Mouse (Mus musculus) hindbrain, postnatal 0 days (tissue): ENCODE measurements around the gene Ptprh. TPM values are rescaled to one million over a fixed set of nuclear protein-coding genes. Genes with fewer than 3 reads are reported as not detected.

Source experiments
- ATAC-seq: fragments of 200-750 bp; cut with Nextera tagmentation; 2 replicates; pipeline ENCODE4 v1.8.0; 2017; ENCODE audit warnings: mild to moderate bottlenecking, moderate TSS enrichment, moderate library complexity
- DNase-seq: peaks from one replicate; pipeline ENCODE4 v3.0.0-alpha.2; 2015; ENCODE audit warnings: low spot score
- H3K27ac ChIP-seq: fragments of 300-500 bp; sonication (generic); 2 replicates; pipeline ENCODE4 v1.5.1; 2014; ENCODE audit warnings: mild to moderate bottlenecking
- H3K27me3 ChIP-seq: fragments of 300-500 bp; sonication (generic); 2 replicates; pipeline ENCODE4 v1.6.1; 2014; ENCODE audit warnings: low read length, mixed read lengths; ENCODE audit not compliant: insufficient read depth
- H3K36me3 ChIP-seq: fragments of 300-500 bp; sonication (generic); 2 replicates; pipeline ENCODE4 v1.6.1; 2014; ENCODE audit warnings: low read length, mixed read lengths; ENCODE audit not compliant: insufficient read depth
- H3K4me1 ChIP-seq: fragments of 300-500 bp; sonication (generic); 2 replicates; pipeline ENCODE4 v1.6.1; 2014; ENCODE audit warnings: antibody characterized with exemption, low read length, mixed read lengths; ENCODE audit not compliant: insufficient read depth
- H3K4me2 ChIP-seq: fragments of 300-500 bp; sonication (generic); 2 replicates; pipeline ENCODE4 v1.6.1; 2014; ENCODE audit warnings: low read depth, mild to moderate bottlenecking, low read length, moderate library complexity, mixed read lengths
- H3K4me3 ChIP-seq: fragments of 300-500 bp; sonication (generic); 2 replicates; pipeline ENCODE4 v1.5.1; 2014; ENCODE audit warnings: low read length
- H3K9ac ChIP-seq: fragments of 300-500 bp; sonication (generic); replicated peaks from 2 replicates; pipeline ENCODE4 v1.6.1; 2014; ENCODE audit warnings: mild to moderate bottlenecking, low read length, moderate library complexity, mixed read lengths
- H3K9me3 ChIP-seq: fragments of 300-500 bp; sonication (generic); 2 replicates; pipeline ENCODE4 v1.6.1; 2016; ENCODE audit warnings: low read length, mixed read lengths
- CTCF ChIP-seq: IDR thresholded peaks from 2 replicates; pipeline ENCODE4 v1.5.1; 2016; ENCODE audit warnings: antibody characterized with exemption, control low read depth, low read depth
- WGBS: fragments of 180-500 bp; shearing (Covaris S2); extraction: QIAGEN DNeasy Blood & Tissue Kit; methylation state at CpG from one replicate; pipeline ENCODE4 v1.1.7; 2014; 5-methylcytosine and 5-hydroxymethylcytosine counted together
- polyA plus RNA-seq: library from polyadenylated mRNA; unstranded; fragments of >200 nt; fragmentation: Nextera tagmentation; extraction: Ambion mirVana; gene quantifications from 2 replicates; pipeline ENCODE4 v1.2.1, GENCODE M21; 2015
- total RNA-seq: library from RNA; depleted of rRNA; stranded (reverse); fragments of >200 nt; gene quantifications from 2 replicates; pipeline ENCODE4 v1.2.3, GENCODE M21; 2014

The Ptprh gene
- total and polyA plus RNA-seq, 2 experiments from 2014 or later: 0.74 to 0.99 TPM

GRCm38 (mm10) chr7:4625928-4626327, 22.1 kb upstream of the Ptprh start:
- H3K9me3 ChIP-seq: no peaks in the 10 kb centered on the region
- H3K9ac ChIP-seq: no peak overlapping the region
- TF ChIP-seq CTCF: no peak
- WGBS: 95% methylated on average over 2 of the region's 2 CpGs
- H3K4me2 ChIP-seq: no peak overlapping the region
- no peak overlapping the region for H3K27ac ChIP-seq
- H3K27me3 ChIP-seq: no peaks in the 10 kb centered on the region
- H3K4me3 ChIP-seq: no peak overlapping the region
- DNase-seq: no peak
- peaks cover 8% of the 10 kb centered on the region; the same call in 1 of the 2 replicates for H3K36me3 ChIP-seq
- no peaks in the 10 kb centered on the region for H3K4me1 ChIP-seq
- ATAC-seq: no peak

- ATAC-seq: no peak
- H3K4me1 ChIP-seq: no peaks in the 10 kb centered on the region
- WGBS: 49% methylated on average over 1 of the region's 1 CpGs
These were observed 20.5 kb upstream of the Ptprh start for GRCm38 (mm10) chr7:4624343-4624742.

GRCm38 (mm10) chr7:4623544-4624189, 19.8 kb upstream of the Ptprh start:
- peak; percentile 68 for DNase-seq
- ATAC-seq: peak; percentile 72
- 30% methylated on average over 4 of the region's 4 CpGs for WGBS
- H3K4me2 ChIP-seq: no peak overlapping the region
- H3K9me3 ChIP-seq: no peaks in the 10 kb centered on the region
- no peak overlapping the region for H3K9ac ChIP-seq
- H3K4me1 ChIP-seq: no peaks in the 10 kb centered on the region
- H3K36me3 ChIP-seq: no peaks in the 10 kb centered on the region
- no peak overlapping the region for H3K4me3 ChIP-seq
- H3K27me3 ChIP-seq: no peaks in the 10 kb centered on the region
- H3K27ac ChIP-seq: no peak overlapping the region
- TF ChIP-seq CTCF: peak; percentile 58

More at GRCm38 (mm10) chr7:4624343-4624742, 20.5 kb upstream of the Ptprh start:
- H3K9me3 ChIP-seq: no peaks in the 10 kb centered on the region
- no peak overlapping the region for H3K4me3 ChIP-seq
- no peaks in the 10 kb centered on the region for H3K27me3 ChIP-seq
- no peak overlapping the region for H3K9ac ChIP-seq
- H3K27ac ChIP-seq: no peak overlapping the region
- peaks cover under 1% of the 10 kb centered on the region; the same call in 1 of the 2 replicates for H3K36me3 ChIP-seq
- no peak for DNase-seq
- peak; percentile 38 for TF ChIP-seq CTCF
- no peak overlapping the region for H3K4me2 ChIP-seq

- Histone ChIP-seq H3K27me3 (no peaks in the 10 kb centered on the region), H3K36me3 (no peaks in the 10 kb centered on the region), H3K9ac (no peak overlapping the region), H3K4me3 (no peak overlapping the region), H3K9me3 (no peaks in the 10 kb centered on the region), H3K27ac (no peak overlapping the region), H3K4me2 (no peak overlapping the region), H3K4me1 (no peaks in the 10 kb centered on the region)
- ATAC-seq (no peak), DNase-seq (peak; percentile 8)
- TF ChIP-seq CTCF: no peak
- WGBS: 50% methylated on average over 1 of the region's 1 CpGs
These were observed 16.1 kb upstream of the Ptprh start for GRCm38 (mm10) chr7:4619979-4620378.

- WGBS: 63% methylated on average over 14 of the region's 14 CpGs
- no peak overlapping the region for H3K4me2 ChIP-seq
- ATAC-seq: no peak
These were observed 10.0 kb upstream of the Ptprh start for GRCm38 (mm10) chr7:4613740-4614403.

GRCm38 (mm10) chr7:4612956-4613355, 9.1 kb upstream of the Ptprh start:
- TF ChIP-seq CTCF: no peak
- H3K4me1 ChIP-seq: no peaks in the 10 kb centered on the region
- ATAC-seq (no peak), DNase-seq (no peak)
- no peaks in the 10 kb centered on the region for H3K9me3 ChIP-seq
- H3K27ac ChIP-seq: no peak overlapping the region
- H3K36me3 ChIP-seq: no peaks in the 10 kb centered on the region
- H3K4me3 ChIP-seq: no peak overlapping the region
- no peak overlapping the region for H3K9ac ChIP-seq
- 69% methylated on average over 1 of the region's 1 CpGs for WGBS
- H3K27me3 ChIP-seq: no peaks in the 10 kb centered on the region
- H3K4me2 ChIP-seq: no peak overlapping the region

More at GRCm38 (mm10) chr7:4613740-4614403, 10.0 kb upstream of the Ptprh start:
- Histone ChIP-seq H3K4me3 (no peak overlapping the region), H3K36me3 (no peaks in the 10 kb centered on the region), H3K27ac (no peak overlapping the region), H3K9me3 (no peaks in the 10 kb centered on the region), H3K9ac (no peak overlapping the region), H3K27me3 (no peaks in the 10 kb centered on the region), H3K4me1 (no peaks in the 10 kb centered on the region)
- no peak for TF ChIP-seq CTCF
- DNase-seq: no peak

GRCm38 (mm10) chr7:4612386-4612785, 8.5 kb upstream of the Ptprh start:
- no peaks in the 10 kb centered on the region for H3K4me1 ChIP-seq
- H3K9me3 ChIP-seq: no peaks in the 10 kb centered on the region
- H3K27me3 ChIP-seq: no peaks in the 10 kb centered on the region
- DNase-seq: no peak
- H3K27ac ChIP-seq: no peak overlapping the region
- H3K4me3 ChIP-seq: no peak overlapping the region
- H3K9ac ChIP-seq: no peak overlapping the region
- no peaks in the 10 kb centered on the region for H3K36me3 ChIP-seq
- H3K4me2 ChIP-seq: no peak overlapping the region
- ATAC-seq: no peak
- WGBS: 64% methylated on average over 8 of the region's 8 CpGs
- TF ChIP-seq CTCF: no peak
